11 mouse cellular contexts compared by ENCODE assay signal in the genomic region with DNA sequence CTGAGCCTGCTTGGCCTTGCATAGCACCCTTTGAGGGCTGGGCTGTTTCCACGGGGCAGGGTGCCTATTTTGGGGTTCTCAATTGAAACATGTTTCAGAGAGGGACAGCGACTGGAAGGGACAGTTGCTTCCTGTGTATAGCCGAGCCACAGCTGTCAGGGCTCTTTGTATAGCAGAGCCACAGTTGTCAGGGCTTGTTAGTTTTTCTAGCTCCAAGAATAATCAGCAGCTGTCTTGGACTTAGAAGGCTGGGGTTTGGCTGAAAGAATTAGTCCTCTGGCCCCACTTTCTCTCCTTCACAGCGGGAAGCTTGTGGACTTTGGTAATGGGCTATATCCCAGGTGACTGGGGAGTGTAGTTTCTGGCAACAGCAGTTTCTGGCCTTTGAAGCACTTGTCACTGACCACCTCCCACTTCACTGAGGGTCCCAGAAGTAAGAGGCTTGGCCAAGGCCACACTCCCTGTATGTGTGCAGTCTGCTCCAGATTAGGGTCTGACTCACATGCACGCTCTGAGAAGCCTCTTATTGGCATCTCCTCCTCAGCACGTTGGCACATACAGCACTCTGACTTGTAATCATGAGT. TPM values are rescaled to one million over a fixed set of nuclear protein-coding genes. Genes with fewer than 3 reads are reported as not detected.
DNase-seq lines count a peak whose midpoint lies in the region; ATAC-seq and TF ChIP-seq lines count a peak whose summit lies in the region.
"Had no signal": no experiment of that assay in that cellular context is flagged by ENCODE, and none has a peak within 500 bp of the region (broad histone marks: within the 10 kb centered on the region; RNA-seq: fewer than 3 reads in every experiment).

No protein-coding gene starts in this region.

- no peak overlapping the region for H3K9ac ChIP-seq in heart, adult 2 months (ENCODE audit: low read depth, low read length)
- no peak overlapping the region for H3K9ac ChIP-seq in limb, embryonic 15.5 days
- H3K9ac ChIP-seq: stomach, embryonic 15.5 days had no signal

- no peak for TF ChIP-seq CTCF in heart, adult 2 months (IDR thresholded peaks at IDR 0.05)
- TF ChIP-seq CTCF in left cerebral cortex, adult 2 months (IDR thresholded peaks at IDR 0.05), result no peak

- no peak for TF ChIP-seq EP300 in heart, adult 2 months (IDR thresholded peaks at IDR 0.05; ENCODE audit: insufficient read depth, low read depth, low read length)

- H3K27me3 ChIP-seq in heart, adult 2 months (ENCODE audit: control insufficient read depth, insufficient read depth, low read length), result no peaks in the 10 kb centered on the region
- no peaks in the 10 kb centered on the region for H3K27me3 ChIP-seq in heart, embryonic 10.5 days (ENCODE audit: insufficient read depth, poor library complexity, severe bottlenecking)
- no peaks in the 10 kb centered on the region for H3K27me3 ChIP-seq in limb, embryonic 15.5 days
- H3K27me3 ChIP-seq: stomach, embryonic 15.5 days had no signal

- H3K27ac ChIP-seq in heart, adult 2 months, result peak overlapping the region; percentile 54
- no peak overlapping the region; the same call in 1 of the 2 replicates for H3K27ac ChIP-seq in heart, embryonic 10.5 days
- peak overlapping the region; percentile 12; the same call in 1 of the 2 replicates for H3K27ac ChIP-seq in limb, embryonic 15.5 days
- H3K27ac ChIP-seq in left cerebral cortex, adult 2 months, result no peak overlapping the region
- H3K27ac ChIP-seq: stomach, embryonic 15.5 days had no signal

- ATAC-seq in limb, embryonic 15.5 days (ENCODE audit: insufficient number of reproducible peaks, low FRiP score, low TSS enrichment, low read depth), result 0 out of 2 replicates have a peak, but pooled peaks have one; percentile 16
- ATAC-seq in erythroid progenitor cell, adult 5-6 weeks (replicated peaks; ENCODE audit: low FRiP score, poor library complexity, severe bottlenecking), result no peak

- intact Hi-C loops in heart, adult 2 months (cut with DNase I), result loop anchor here (5.0 kb wide), 1 partner anchor 71 kb away; a partner anchor contains a TSS
- intact Hi-C loops in left cerebral cortex, adult 2 months (cut with DNase I), result no loop called here

- no peak overlapping the region for H3K4me2 ChIP-seq in limb, embryonic 15.5 days
- H3K4me2 ChIP-seq: stomach, embryonic 15.5 days had no signal

- no peaks in the 10 kb centered on the region; the same call in none of the 2 replicates for H3K79me2 ChIP-seq in heart, adult 2 months (replicated peaks; ENCODE audit: control insufficient read depth, insufficient read depth, low read length)

- H3K36me3 ChIP-seq in heart, adult 2 months (ENCODE audit: control insufficient read depth, insufficient read depth, low read length), result peaks cover 4% of the 10 kb centered on the region; the same call in 1 of the 2 replicates
- 0 out of 2 replicates have a peak, but pooled peaks cover 3% of the 10 kb centered on the region for H3K36me3 ChIP-seq in heart, embryonic 10.5 days
- peaks cover 3% of the 10 kb centered on the region for H3K36me3 ChIP-seq in limb, embryonic 15.5 days
- H3K36me3 ChIP-seq: stomach, embryonic 15.5 days had no signal

- peaks cover 16% of the 10 kb centered on the region for H3K4me1 ChIP-seq in heart, adult 2 months (ENCODE audit: control insufficient read depth, insufficient read depth, low read length)
- peaks cover 45% of the 10 kb centered on the region for H3K4me1 ChIP-seq in heart, embryonic 10.5 days
- peaks cover 20% of the 10 kb centered on the region for H3K4me1 ChIP-seq in limb, embryonic 15.5 days

- no peak for TF ChIP-seq POLR2A in heart, adult 2 months (IDR thresholded peaks at IDR 0.05; ENCODE audit: insufficient read depth, low read depth, low read length)

- no peaks in the 10 kb centered on the region for H3K9me3 ChIP-seq in heart, embryonic 10.5 days
- H3K9me3 ChIP-seq in limb, embryonic 15.5 days, result no peaks in the 10 kb centered on the region
- H3K9me3 ChIP-seq: stomach, embryonic 15.5 days had no signal

- WGBS in heart, adult 2 months, result 31% methylated on average over 6 of the region's 6 CpGs
- WGBS in heart, embryonic 10.5 days, result 67% methylated on average over 6 of the region's 6 CpGs
- WGBS in limb, embryonic 15.5 days, result 63% methylated on average over 6 of the region's 6 CpGs

- peak; percentile 42 to 43 for DNase-seq in heart, adult 2 months
- no peak for DNase-seq in heart, embryonic 10.5 days (ENCODE audit: low spot score)
- peak; percentile 61 to 65 for DNase-seq in B cell, adult 2 months
- DNase-seq in fibroblast of lung, adult 2 months (ENCODE audit: low read depth), result peak; percentile 54
- DNase-seq in urinary bladder, adult 18-20 months (ENCODE audit: low spot score in 2 of 2), result no peak
- DNase-seq in left cerebral cortex, adult 2 months (ENCODE audit: extremely low spot score in 1 of 2, low spot score in 2 of 2), result no peak
- DNase-seq: layer of hippocampus, adult 9-11 months had no signal

- H3K4me3 ChIP-seq in heart, adult 2 months, result no peak overlapping the region
- no peak overlapping the region for H3K4me3 ChIP-seq in heart, embryonic 10.5 days
- H3K4me3 ChIP-seq in limb, embryonic 15.5 days, result no peak overlapping the region
- H3K4me3 ChIP-seq in left cerebral cortex, adult 2 months, result no peak overlapping the region
- H3K4me3 ChIP-seq: stomach, embryonic 15.5 days had no signal

RNA-seq across cellular contexts. Expression of a gene that starts 25.8 kb away (rescaled TPM):
- 100 to 1,000 TPM; 119 to 138 TPM for total RNA-seq in heart, adult 2 months (2021)
- polyA plus RNA-seq in heart, adult 2 months (2012; rRNA removed), result 70.7 and 118 TPM in 2 replicates
- 15.5 and 15.9 TPM in 2 replicates for polyA plus RNA-seq in heart, embryonic 10.5 days (2016; fragmentation: Nextera tagmentation; extraction: Ambion mirVana)
- polyA plus RNA-seq in limb, embryonic 15.5 days (2015; fragmentation: Nextera tagmentation; extraction: Ambion mirVana), result 22.0 and 23.0 TPM in 2 replicates
- total RNA-seq in left cerebral cortex, adult 2 months (2021), result 10 to 100 TPM; 35.6 to 45.0 TPM
- 4.7 and 10.9 TPM in 2 replicates for total RNA-seq in erythroid progenitor cell, adult 5-6 weeks (2015; ENCODE audit: low replicate concordance)
- 2.9 and 4.0 TPM in 2 replicates for total RNA-seq in erythroid progenitor cell, adult 5-6 weeks (2017; ENCODE audit: low replicate concordance)

RNA-seq across cellular contexts. Expression of a gene that starts 36.5 kb away (rescaled TPM):
- total RNA-seq in heart, adult 2 months (2021), result 1 to 10 TPM; 3.4 to 5.2 TPM
- 2.4 and 4.0 TPM in 2 replicates for polyA plus RNA-seq in heart, adult 2 months (2012; rRNA removed)
- 25.5 and 32.2 TPM in 2 replicates for polyA plus RNA-seq in heart, embryonic 10.5 days (2016; fragmentation: Nextera tagmentation; extraction: Ambion mirVana)
- 28.3 and 30.4 TPM in 2 replicates for polyA plus RNA-seq in limb, embryonic 15.5 days (2015; fragmentation: Nextera tagmentation; extraction: Ambion mirVana)
- 10 to 100 TPM; 18.9 to 21.3 TPM for total RNA-seq in left cerebral cortex, adult 2 months (2021)
- 6.3 TPM in 1 of 2 replicates, not detected in the other for total RNA-seq in erythroid progenitor cell, adult 5-6 weeks (2015; ENCODE audit: low replicate concordance)
- 2.4 and 4.3 TPM in 2 replicates for total RNA-seq in erythroid progenitor cell, adult 5-6 weeks (2017; ENCODE audit: low replicate concordance)

RNA-seq across cellular contexts. Expression of a gene that starts 36.7 kb away (rescaled TPM):
- 10 to 100 TPM; 43.5 to 43.7 TPM for total RNA-seq in heart, adult 2 months (2021)
- 15.3 and 32.2 TPM in 2 replicates for polyA plus RNA-seq in heart, adult 2 months (2012; rRNA removed)
- 113 and 115 TPM in 2 replicates for polyA plus RNA-seq in heart, embryonic 10.5 days (2016; fragmentation: Nextera tagmentation; extraction: Ambion mirVana)
- polyA plus RNA-seq in limb, embryonic 15.5 days (2015; fragmentation: Nextera tagmentation; extraction: Ambion mirVana), result 101 and 117 TPM in 2 replicates
- total RNA-seq in left cerebral cortex, adult 2 months (2021), result 10 to 100 TPM; 62.1 to 64.1 TPM
- 53.3 and 91.8 TPM in 2 replicates for total RNA-seq in erythroid progenitor cell, adult 5-6 weeks (2015; ENCODE audit: low replicate concordance)
- total RNA-seq in erythroid progenitor cell, adult 5-6 weeks (2017; ENCODE audit: low replicate concordance), result 37.4 and 51.5 TPM in 2 replicates

RNA-seq across cellular contexts. Expression of a gene that starts 41.0 kb away (rescaled TPM):
- not detected for total RNA-seq in heart, adult 2 months (2021)
- polyA plus RNA-seq in heart, adult 2 months (2012; rRNA removed), result not detected in 2 replicates
- polyA plus RNA-seq in heart, embryonic 10.5 days (2016; fragmentation: Nextera tagmentation; extraction: Ambion mirVana), result not detected in 2 replicates
- polyA plus RNA-seq in limb, embryonic 15.5 days (2015; fragmentation: Nextera tagmentation; extraction: Ambion mirVana), result 0.24 TPM in 1 of 2 replicates, not detected in the other
- not detected for total RNA-seq in left cerebral cortex, adult 2 months (2021)
- not detected in 2 replicates for total RNA-seq in erythroid progenitor cell, adult 5-6 weeks (2015; ENCODE audit: low replicate concordance)
- not detected in 2 replicates for total RNA-seq in erythroid progenitor cell, adult 5-6 weeks (2017; ENCODE audit: low replicate concordance)
- total RNA-seq: ES-E14 had no signal
- polyA plus RNA-seq: stomach, embryonic 15.5 days had no signal

Comparison
In these comparisons a context has a peak if more than half of its experiments do, and no peak if none do; other contexts are left out.
1. DNase-seq: peak in heart, adult 2 months (2 of 2), B cell, adult 2 months (2 of 2) and fibroblast of lung, adult 2 months (single experiment); none in heart, embryonic 10.5 days (single experiment), urinary bladder, adult 18-20 months (0 of 2) and left cerebral cortex, adult 2 months (0 of 2).
2. H3K27ac ChIP-seq: peak in heart, adult 2 months (single experiment) and limb, embryonic 15.5 days (single experiment); none in heart, embryonic 10.5 days (single experiment) and left cerebral cortex, adult 2 months (single experiment).